Mouse (Mus musculus) forebrain, embryonic 12.5 days (tissue): Measurements from ENCODE around the gene Gabarapl2. TPM values are rescaled to one million over a fixed set of nuclear protein-coding genes. Genes with fewer than 3 reads are reported as not detected.

Experiments
- ATAC-seq: fragments of 200-750 bp; cut with Nextera tagmentation; 2 replicates; pipeline ENCODE4 v1.8.0; 2017; ENCODE audit warnings: moderate TSS enrichment; ENCODE audit not compliant: low FRiP score
- H3K27ac ChIP-seq: fragments of 300-500 bp; sonication (generic); 2 replicates; pipeline ENCODE4 v1.5.1; 2016; ENCODE audit warnings: mild to moderate bottlenecking
- H3K27me3 ChIP-seq: fragments of 300-500 bp; sonication (generic); 2 replicates; pipeline ENCODE4 v1.6.1; 2016; ENCODE audit warnings: mild to moderate bottlenecking
- H3K36me3 ChIP-seq: fragments of 300-500 bp; sonication (generic); replicated peaks from 2 replicates; pipeline ENCODE4 v1.6.1; 2016; ENCODE audit warnings: mild to moderate bottlenecking
- H3K4me1 ChIP-seq: fragments of 300-500 bp; sonication (generic); 2 replicates; pipeline ENCODE4 v1.6.1; 2016
- H3K4me2 ChIP-seq: fragments of 300-500 bp; sonication (generic); 2 replicates; pipeline ENCODE4 v1.6.1; 2016; ENCODE audit warnings: mild to moderate bottlenecking, moderate library complexity
- H3K4me3 ChIP-seq: fragments of 300-500 bp; sonication (generic); replicated peaks from 2 replicates; pipeline ENCODE4 v1.5.1; 2016; ENCODE audit warnings: mild to moderate bottlenecking
- H3K9ac ChIP-seq: fragments of 300-500 bp; sonication (generic); 2 replicates; pipeline ENCODE4 v1.6.1; 2016; ENCODE audit warnings: mild to moderate bottlenecking
- H3K9me3 ChIP-seq: fragments of 300-500 bp; sonication (generic); 2 replicates; pipeline ENCODE4 v1.6.1; 2016
- WGBS: fragments of 180-500 bp; shearing (Covaris S2); methylation state at CpG from one replicate; pipeline ENCODE4 v1.1.7; 2016; 5-methylcytosine and 5-hydroxymethylcytosine counted together
- polyA plus RNA-seq: library from polyadenylated mRNA; unstranded; fragments of >200 nt; fragmentation: Nextera tagmentation; extraction: Ambion mirVana; gene quantifications from 2 replicates; pipeline ENCODE4 v1.2.1, GENCODE M21; 2016

Gabarapl2 gene
- polyA plus RNA-seq, 1 experiment from 2014 or later, result 336 TPM

GRCm38 (mm10) chr8:111982116-111982515 is 41.6 kb downstream of the Gabarapl2 start:
- ATAC-seq, result no peak
- no peaks in the 10 kb centered on the region for H3K4me1 ChIP-seq
- no peak overlapping the region for H3K9ac ChIP-seq
- no peaks in the 10 kb centered on the region for H3K27me3 ChIP-seq
- peaks cover 56% of the 10 kb centered on the region for H3K36me3 ChIP-seq
- no peaks in the 10 kb centered on the region for H3K9me3 ChIP-seq
- H3K4me3 ChIP-seq, result no peak overlapping the region
- no peak overlapping the region for H3K4me2 ChIP-seq
- 79% methylated on average over 7 of the region's 7 CpGs for WGBS
- H3K27ac ChIP-seq, result no peak overlapping the region

GRCm38 (mm10) chr8:111984511-111984910 is 44.0 kb downstream of the Gabarapl2 start:
- Histone ChIP-seq H3K9me3 (no peaks in the 10 kb centered on the region), H3K9ac (no peak overlapping the region), H3K36me3 (peaks cover 69% of the 10 kb centered on the region), H3K4me1 (no peaks in the 10 kb centered on the region), H3K27me3 (no peaks in the 10 kb centered on the region), H3K4me3 (no peak overlapping the region), H3K27ac (no peak overlapping the region), H3K4me2 (no peak overlapping the region)
- ATAC-seq, result no peak
- WGBS, result 92% methylated on average over 10 of the region's 10 CpGs

- Histone ChIP-seq H3K4me1 (peaks cover 6% of the 10 kb centered on the region), H3K4me2 (no peak overlapping the region), H3K36me3 (peaks cover 58% of the 10 kb centered on the region), H3K4me3 (no peak overlapping the region), H3K27me3 (no peaks in the 10 kb centered on the region), H3K27ac (no peak overlapping the region), H3K9ac (no peak overlapping the region), H3K9me3 (no peaks in the 10 kb centered on the region)
- 18% methylated on average over 7 of the region's 7 CpGs for WGBS
- no peak for ATAC-seq
Observed at GRCm38 (mm10) chr8:111989911-111990310, 49.4 kb downstream of the Gabarapl2 start.

GRCm38 (mm10) chr8:111991278-111991677 is 50.8 kb downstream of the Gabarapl2 start:
- Histone ChIP-seq H3K9me3 (no peaks in the 10 kb centered on the region), H3K9ac (peak overlapping the region; percentile 75; the same call in 1 of the 2 replicates), H3K4me1 (peaks cover 6% of the 10 kb centered on the region), H3K4me2 (peak overlapping the region; percentile 72), H3K27me3 (no peaks in the 10 kb centered on the region), H3K4me3 (peak overlapping the region; percentile 79), H3K27ac (no peak overlapping the region), H3K36me3 (peaks cover 61% of the 10 kb centered on the region)
- 67% methylated on average over 8 of the region's 8 CpGs for WGBS
- no peak for ATAC-seq

- peaks cover 64% of the 10 kb centered on the region for H3K36me3 ChIP-seq
- H3K4me1 ChIP-seq, result peaks cover 6% of the 10 kb centered on the region
- no peaks in the 10 kb centered on the region for H3K9me3 ChIP-seq
- 5% methylated on average over 33 of the region's 33 CpGs for WGBS
- H3K4me2 ChIP-seq, result peak within 1 kb of the TSS; percentile 72
- no peak within 1 kb of the TSS for H3K27ac ChIP-seq
- ATAC-seq, result peak; percentile 96
- H3K9ac ChIP-seq, result peak within 1 kb of the TSS; percentile 75
- H3K4me3 ChIP-seq, result peak within 1 kb of the TSS; percentile 79
- no peaks in the 10 kb centered on the region for H3K27me3 ChIP-seq
Observed at GRCm38 (mm10) chr8:111992013-111992702, 51.7 kb downstream of the Gabarapl2 start, which contains the start of gene Adat1. TSS of gene Adat1 (minus strand) at chr8:111992302.

- Histone ChIP-seq H3K4me1 (peaks cover 6% of the 10 kb centered on the region), H3K9ac (no peak overlapping the region), H3K36me3 (peaks cover 64% of the 10 kb centered on the region), H3K9me3 (no peaks in the 10 kb centered on the region), H3K4me2 (peak overlapping the region; percentile 72; the same call in 1 of the 2 replicates), H3K27me3 (no peaks in the 10 kb centered on the region), H3K4me3 (no peak overlapping the region), H3K27ac (no peak overlapping the region)
- WGBS, result 72% methylated on average over 3 of the region's 3 CpGs
- peak; percentile 21; the same call in 1 of the 2 replicates for ATAC-seq
Observed at GRCm38 (mm10) chr8:111992703-111993039, 52.2 kb downstream of the Gabarapl2 start.

Other genes starting within 250 kb of the Gabarapl2 start
- not detected in 2 replicates for gene Ctrb1, start 249.7 kb upstream of the Gabarapl2 start, polyA plus RNA-seq
- gene Bcar1, start 196.9 kb upstream of the Gabarapl2 start, polyA plus RNA-seq, result 44.0 and 45.6 TPM in 2 replicates
- 199 and 207 TPM in 2 replicates for gene Cfdp1, start 86.4 kb upstream of the Gabarapl2 start, polyA plus RNA-seq
- 7.6 and 8.7 TPM in 2 replicates for gene Tmem170, start 64.0 kb upstream of the Gabarapl2 start, polyA plus RNA-seq
- gene Chst5, start 30.3 kb upstream of the Gabarapl2 start, polyA plus RNA-seq, result 1.5 and 1.7 TPM in 2 replicates
- 18.6 and 18.7 TPM in 2 replicates for gene Tmem231, start 6.8 kb upstream of the Gabarapl2 start, polyA plus RNA-seq
- 12.6 and 13.0 TPM in 2 replicates for gene Adat1, start 51.6 kb downstream of the Gabarapl2 start, polyA plus RNA-seq
- 210 and 225 TPM in 2 replicates for gene Kars, start 70.6 kb downstream of the Gabarapl2 start, polyA plus RNA-seq
- gene Terf2ip, start 70.7 kb downstream of the Gabarapl2 start, polyA plus RNA-seq, result 37.0 and 38.7 TPM in 2 replicates
- 0.74 and 0.88 TPM in 2 replicates for gene Gm6793, start 74.3 kb downstream of the Gabarapl2 start, polyA plus RNA-seq